Mouse (Mus musculus): ENCODE measurements around the gene Ptpn13. TPM values are rescaled to one million over a fixed set of nuclear protein-coding genes. Genes with fewer than 3 reads are reported as not detected.

Ptpn13 gene
- polyA plus RNA-seq, 1 experiment from 2014 or later = 215 TPM

- in situ Hi-C loops (cut with MboI; ENCODE audit: low pct_unique_long_range_greater_than_20kb) = no loop called here
- no peaks in the 10 kb centered on the region for H3K27me3 ChIP-seq
- POLR2A ChIA-PET = interaction anchor here (0.9 kb wide), 1 partner anchor 10 kb away, joined by 4 read pairs; no protein-coding TSS in a partner anchor
- CTCF ChIA-PET = interaction anchor here (0.8 to 1.8 kb wide), 4 partner anchors 9 to 55 kb away, joined by 3 to 6 read pairs (median 4); no protein-coding TSS in a partner anchor
- TF ChIP-seq CTCF (IDR thresholded peaks at IDR 0.05) = no peak
- DNase-seq (ENCODE audit: low read depth, low spot score) (no peak), ATAC-seq (no peak)
Observed at GRCm38 (mm10) chr5:103596467-103597146, 171.6 kb downstream of the Ptpn13 start.

GRCm38 (mm10) chr5:103597604-103598003 is 172.6 kb downstream of the Ptpn13 start:
- no peak for TF ChIP-seq CTCF (IDR thresholded peaks at IDR 0.05)
- no peaks in the 10 kb centered on the region for H3K27me3 ChIP-seq
- no peak for ATAC-seq
- POLR2A ChIA-PET = no interaction called here
- in situ Hi-C loops (cut with MboI; ENCODE audit: low pct_unique_long_range_greater_than_20kb) = no loop called here
- CTCF ChIA-PET = interaction anchor here (1.8 kb wide), 1 partner anchor 12 kb away, joined by 6 read pairs; no protein-coding TSS in a partner anchor
- DNase-seq (ENCODE audit: low read depth, low spot score) = no peak

- ATAC-seq (no peak), DNase-seq (ENCODE audit: low read depth, low spot score) (no peak)
- TF ChIP-seq CTCF (IDR thresholded peaks at IDR 0.05) = no peak
- in situ Hi-C loops (cut with MboI; ENCODE audit: low pct_unique_long_range_greater_than_20kb) = no loop called here
- POLR2A ChIA-PET = interaction anchor here (2.4 kb wide), 1 partner anchor 9 kb away, joined by 5 read pairs; no protein-coding TSS in a partner anchor
- H3K27me3 ChIP-seq = no peaks in the 10 kb centered on the region
- CTCF ChIA-PET = interaction anchor here (1.0 kb wide), 1 partner anchor 12 kb away, joined by 3 read pairs; no protein-coding TSS in a partner anchor
Observed at GRCm38 (mm10) chr5:103598264-103598663, 173.3 kb downstream of the Ptpn13 start.

- in situ Hi-C loops (cut with MboI; ENCODE audit: low pct_unique_long_range_greater_than_20kb) = no loop called here
- ChIA-PET POLR2A (interaction anchor here (2.4 kb wide), 1 partner anchor 10 kb away, joined by 5 read pairs; no protein-coding TSS in a partner anchor), CTCF (interaction anchor here (1.0 kb wide), 1 partner anchor 12 kb away, joined by 3 read pairs; no protein-coding TSS in a partner anchor)
- no peak for TF ChIP-seq CTCF (IDR thresholded peaks at IDR 0.05)
- no peak for ATAC-seq
- H3K27me3 ChIP-seq = no peaks in the 10 kb centered on the region
- no peak for DNase-seq (ENCODE audit: low read depth, low spot score)
Observed at GRCm38 (mm10) chr5:103598881-103599280, 173.9 kb downstream of the Ptpn13 start.

- H3K27me3 ChIP-seq = peaks cover under 1% of the 10 kb centered on the region
- no peak for TF ChIP-seq CTCF (IDR thresholded peaks at IDR 0.05)
- DNase-seq (ENCODE audit: low read depth, low spot score) (no peak), ATAC-seq (no peak)
- POLR2A ChIA-PET = no interaction called here
- in situ Hi-C loops (cut with MboI; ENCODE audit: low pct_unique_long_range_greater_than_20kb) = no loop called here
- CTCF ChIA-PET = interaction anchor here (1.2 kb wide), 2 partner anchors 9 to 12 kb away, joined by 3 to 5 read pairs; no protein-coding TSS in a partner anchor
Observed at GRCm38 (mm10) chr5:103603115-103603893, 178.3 kb downstream of the Ptpn13 start.

- no peak for TF ChIP-seq CTCF (IDR thresholded peaks at IDR 0.05)
- in situ Hi-C loops (cut with MboI; ENCODE audit: low pct_unique_long_range_greater_than_20kb) = no loop called here
- H3K27me3 ChIP-seq = peaks cover 4% of the 10 kb centered on the region
- ATAC-seq = no peak
- ChIA-PET CTCF (no interaction called here), POLR2A (no interaction called here)
- DNase-seq (ENCODE audit: low read depth, low spot score) = no peak
Observed at GRCm38 (mm10) chr5:103605707-103606106, 180.7 kb downstream of the Ptpn13 start.

GRCm38 (mm10) chr5:103610148-103610547 is 185.2 kb downstream of the Ptpn13 start:
- POLR2A ChIA-PET = interaction anchor here (0.8 kb wide), 1 partner anchor 35 kb away, joined by 5 read pairs; no protein-coding TSS in a partner anchor
- ATAC-seq (no peak), DNase-seq (ENCODE audit: low read depth, low spot score) (no peak)
- CTCF ChIA-PET = interaction anchor here (0.7 to 2.5 kb wide), 5 partner anchors 11 to 33 kb away, joined by 3 to 6 read pairs (median 3); no protein-coding TSS in a partner anchor
- in situ Hi-C loops (cut with MboI; ENCODE audit: low pct_unique_long_range_greater_than_20kb) = no loop called here
- TF ChIP-seq CTCF (IDR thresholded peaks at IDR 0.05) = no peak
- peaks cover 4% of the 10 kb centered on the region for H3K27me3 ChIP-seq

- TF ChIP-seq CTCF (IDR thresholded peaks at IDR 0.05) = no peak
- no peak for ATAC-seq
Observed at GRCm38 (mm10) chr5:103610856-103611472, 186.0 kb downstream of the Ptpn13 start.

GRCm38 (mm10) chr5:103612316-103612715 is 187.3 kb downstream of the Ptpn13 start:
- ATAC-seq = no peak
- ChIA-PET CTCF (interaction anchor here (1.1 to 1.4 kb wide), 2 partner anchors 11 to 31 kb away, joined by 3 to 4 read pairs; no protein-coding TSS in a partner anchor), POLR2A (interaction anchor here (1.2 kb wide), 1 partner anchor 10 kb away, joined by 3 read pairs; no protein-coding TSS in a partner anchor)
- DNase-seq (ENCODE audit: low read depth, low spot score) = no peak
- in situ Hi-C loops (cut with MboI; ENCODE audit: low pct_unique_long_range_greater_than_20kb) = no loop called here
- peaks cover 4% of the 10 kb centered on the region for H3K27me3 ChIP-seq
- TF ChIP-seq CTCF (IDR thresholded peaks at IDR 0.05) = no peak

More at GRCm38 (mm10) chr5:103610856-103611472, 186.0 kb downstream of the Ptpn13 start:
- CTCF ChIA-PET = interaction anchor here (0.7 to 1.2 kb wide), 4 partner anchors 9 to 70 kb away, joined by 3 to 4 read pairs (median 3); no protein-coding TSS in a partner anchor
- POLR2A ChIA-PET = no interaction called here
- DNase-seq (ENCODE audit: low read depth, low spot score) = no peak
- peaks cover 4% of the 10 kb centered on the region for H3K27me3 ChIP-seq
- in situ Hi-C loops (cut with MboI; ENCODE audit: low pct_unique_long_range_greater_than_20kb) = no loop called here

GRCm38 (mm10) chr5:103614356-103614755 is 189.4 kb downstream of the Ptpn13 start:
- CTCF ChIA-PET = no interaction called here
- in situ Hi-C loops (cut with MboI; ENCODE audit: low pct_unique_long_range_greater_than_20kb) = no loop called here
- POLR2A ChIA-PET = interaction anchor here (0.6 kb wide), 1 partner anchor 8 kb away, joined by 3 read pairs; no protein-coding TSS in a partner anchor
- H3K27me3 ChIP-seq = no peaks in the 10 kb centered on the region
- no peak for DNase-seq (ENCODE audit: low read depth, low spot score)
- no peak for ATAC-seq
- no peak for TF ChIP-seq CTCF (IDR thresholded peaks at IDR 0.05)

Measured in Patski (cell line).